Mouse (Mus musculus): ENCODE data around the gene Bace2.

Bace2 gene

GRCm38 (mm10) chr16:97467472-97467871 is 110.9 kb downstream of the Bace2 start:
- no peak for DNase-seq (ENCODE audit: low spot score in 2 of 2)

- DNase-seq (ENCODE audit: low spot score in 2 of 2) = no peak
Measured at GRCm38 (mm10) chr16:97467993-97468791, 111.7 kb downstream of the Bace2 start.

GRCm38 (mm10) chr16:97474671-97475070 is 118.1 kb downstream of the Bace2 start:
- DNase-seq (ENCODE audit: low spot score in 2 of 2) = no peak

DNA sequence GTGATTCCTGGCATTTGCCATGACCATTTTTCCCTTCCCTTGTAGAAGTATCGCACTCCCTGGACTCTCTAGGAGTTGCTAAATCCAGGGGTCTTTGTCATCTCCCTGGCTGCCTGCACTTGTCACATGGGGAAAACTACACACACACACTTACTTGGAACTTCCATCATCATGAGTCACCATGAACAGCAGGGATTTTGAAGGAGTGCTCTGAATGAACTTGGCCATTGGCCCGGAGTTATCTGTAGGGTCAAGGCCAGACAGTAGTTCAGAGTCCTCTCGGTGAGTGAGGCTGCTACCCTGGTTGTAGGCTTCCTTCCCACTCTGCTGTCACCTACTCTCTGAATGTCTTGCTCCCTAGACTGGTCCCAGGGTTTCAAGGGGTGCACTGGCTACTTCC is 119.0 kb downstream of the Bace2 start:
- DNase-seq (ENCODE audit: low spot score in 2 of 2) = no peak

GRCm38 (mm10) chr16:97476524-97476923 is 120.0 kb downstream of the Bace2 start:
- DNase-seq (ENCODE audit: low spot score in 2 of 2) = no peak

GRCm38 (mm10) chr16:97478655-97479054 is 122.1 kb downstream of the Bace2 start:
- no peak for DNase-seq (ENCODE audit: low spot score in 2 of 2)

- DNase-seq (ENCODE audit: low spot score in 2 of 2) = no peak
Measured at GRCm38 (mm10) chr16:97492369-97492768, 135.8 kb downstream of the Bace2 start.

All from frontal cortex, postnatal 10 days (tissue).